8 mouse cellular contexts compared by ENCODE assay signal in the genomic region with DNA sequence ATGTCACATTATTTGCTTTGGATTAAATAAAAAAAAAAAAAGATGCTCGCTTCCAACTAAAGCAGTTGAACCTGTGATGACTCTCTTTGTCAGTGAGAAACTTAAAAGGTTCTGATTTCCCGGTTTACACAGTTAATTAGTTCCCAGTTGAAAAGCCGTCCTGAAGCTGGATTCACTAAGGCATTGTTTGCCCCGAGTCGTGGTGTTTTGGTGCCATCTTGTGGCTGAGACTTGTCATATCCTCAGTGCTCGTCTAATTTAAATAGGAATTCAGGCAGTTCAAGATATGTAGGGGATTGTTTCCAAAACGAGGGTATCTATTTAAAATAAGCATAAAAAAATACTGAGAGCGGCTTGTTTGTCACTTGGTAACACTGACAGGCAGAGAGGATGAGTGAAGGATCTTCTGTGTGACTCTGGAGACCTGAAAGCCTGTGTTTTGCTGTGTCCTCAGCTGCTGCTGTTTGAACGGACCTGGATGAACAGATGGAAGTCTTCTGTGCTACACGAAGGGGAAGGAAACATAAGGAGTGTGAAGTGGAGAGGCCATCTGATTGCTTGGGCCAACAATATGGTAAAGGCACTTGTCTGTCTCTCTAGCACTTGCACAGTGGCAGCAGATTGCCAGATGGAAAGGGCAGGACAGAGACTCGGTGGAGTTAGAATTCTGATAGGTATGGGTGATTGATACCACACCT.
DNase-seq lines count a peak whose midpoint lies in the region; ATAC-seq and TF ChIP-seq lines count a peak whose summit lies in the region.

No protein-coding gene starts in this region.

- H3K4me1 ChIP-seq in heart, adult 2 months (ENCODE audit: control insufficient read depth, insufficient read depth, low read length): no peaks in the 10 kb centered on the region
- H3K4me1 ChIP-seq in heart, embryonic 11.5 days (ENCODE audit: control insufficient read depth, insufficient read depth, low read length): no peaks in the 10 kb centered on the region
- no peaks in the 10 kb centered on the region for H3K4me1 ChIP-seq in forebrain, embryonic 12.5 days
- H3K4me1 ChIP-seq in hindbrain, postnatal 0 days (ENCODE audit: insufficient read depth, low read length): no peaks in the 10 kb centered on the region; the same call in 1 of the 2 replicates
- H3K4me1 ChIP-seq in midbrain, embryonic 10.5 days: no peaks in the 10 kb centered on the region

- H3K4me2 ChIP-seq in heart, embryonic 11.5 days: no peak overlapping the region
- 0 out of 2 replicates have a peak overlapping the region, but pooled peaks have one; percentile 4 for H3K4me2 ChIP-seq in forebrain, embryonic 12.5 days
- no peak overlapping the region for H3K4me2 ChIP-seq in hindbrain, postnatal 0 days (ENCODE audit: low read depth, low read length)

- H3K36me3 ChIP-seq in heart, adult 2 months (ENCODE audit: control insufficient read depth, insufficient read depth, low read length): no peaks in the 10 kb centered on the region
- H3K36me3 ChIP-seq in heart, embryonic 11.5 days (ENCODE audit: control insufficient read depth, insufficient read depth, low read length): no peaks in the 10 kb centered on the region
- H3K36me3 ChIP-seq in forebrain, embryonic 12.5 days (replicated peaks): peaks cover 9% of the 10 kb centered on the region; the same call in 1 of the 2 replicates
- H3K36me3 ChIP-seq in hindbrain, postnatal 0 days (ENCODE audit: insufficient read depth, low read length): no peaks in the 10 kb centered on the region; the same call in 1 of the 2 replicates
- H3K36me3 ChIP-seq in midbrain, embryonic 10.5 days: peaks cover 11% of the 10 kb centered on the region

- 22% methylated on average over 11 of the region's 11 CpGs for WGBS in heart, adult 2 months
- WGBS in heart, embryonic 11.5 days (ENCODE audit: insufficient replicate concordance): 21% methylated on average over 11 of the region's 11 CpGs
- WGBS in forebrain, embryonic 12.5 days: 18% methylated on average over 11 of the region's 11 CpGs
- WGBS in hindbrain, postnatal 0 days: 16% methylated on average over 11 of the region's 11 CpGs
- 26% methylated on average over 11 of the region's 11 CpGs for WGBS in midbrain, embryonic 10.5 days

- no peaks in the 10 kb centered on the region for H3K27me3 ChIP-seq in heart, adult 2 months (ENCODE audit: control insufficient read depth, insufficient read depth, low read length)
- H3K27me3 ChIP-seq in heart, embryonic 11.5 days (ENCODE audit: control insufficient read depth, insufficient read depth, low read length): no peaks in the 10 kb centered on the region
- no peaks in the 10 kb centered on the region for H3K27me3 ChIP-seq in forebrain, embryonic 12.5 days
- H3K27me3 ChIP-seq in hindbrain, postnatal 0 days (ENCODE audit: insufficient read depth, low read length): no peaks in the 10 kb centered on the region
- no peaks in the 10 kb centered on the region for H3K27me3 ChIP-seq in midbrain, embryonic 10.5 days (ENCODE audit: low read depth, poor library complexity, severe bottlenecking)

- ATAC-seq in heart, embryonic 11.5 days (replicated peaks; ENCODE audit: insufficient number of reproducible peaks, low FRiP score, low TSS enrichment): no peak
- ATAC-seq in forebrain, embryonic 12.5 days (ENCODE audit: low FRiP score): peak; percentile 91
- peak; percentile 89 for ATAC-seq in hindbrain, postnatal 0 days

- no peaks in the 10 kb centered on the region for H3K9me3 ChIP-seq in heart, embryonic 11.5 days (replicated peaks; ENCODE audit: control insufficient read depth, low read length)
- no peaks in the 10 kb centered on the region for H3K9me3 ChIP-seq in forebrain, embryonic 12.5 days
- H3K9me3 ChIP-seq in hindbrain, postnatal 0 days (ENCODE audit: low read length): no peaks in the 10 kb centered on the region
- H3K9me3 ChIP-seq in midbrain, embryonic 10.5 days (replicated peaks): no peaks in the 10 kb centered on the region

- TF ChIP-seq EP300 in heart, adult 2 months (IDR thresholded peaks at IDR 0.05; ENCODE audit: insufficient read depth, low read depth, low read length): peak; percentile 88; the same call in 1 of the 2 replicates

- intact Hi-C loops in heart, adult 2 months (cut with DNase I): loop anchor here (2.0 to 5.0 kb wide), 3 partner anchors 685 to 973 kb away; no protein-coding TSS in a partner anchor

- no peaks in the 10 kb centered on the region for H3K79me2 ChIP-seq in heart, adult 2 months (replicated peaks; ENCODE audit: control insufficient read depth, insufficient read depth, low read length)

- no peak for TF ChIP-seq POLR2A in heart, adult 2 months (IDR thresholded peaks at IDR 0.05; ENCODE audit: insufficient read depth, low read depth, low read length)

- H3K27ac ChIP-seq in heart, adult 2 months: no peak overlapping the region
- H3K27ac ChIP-seq in heart, embryonic 11.5 days (ENCODE audit: low read depth, low read length): no peak overlapping the region
- no peak overlapping the region for H3K27ac ChIP-seq in forebrain, embryonic 12.5 days
- no peak overlapping the region for H3K27ac ChIP-seq in hindbrain, postnatal 0 days
- 0 out of 2 replicates have a peak overlapping the region, but pooled peaks have one; percentile 1 for H3K27ac ChIP-seq in midbrain, embryonic 10.5 days (replicated peaks)

- no peak overlapping the region for H3K9ac ChIP-seq in heart, adult 2 months (ENCODE audit: low read depth, low read length)
- H3K9ac ChIP-seq in heart, embryonic 11.5 days (ENCODE audit: low read depth, low read length): no peak overlapping the region
- H3K9ac ChIP-seq in forebrain, embryonic 12.5 days: no peak overlapping the region
- H3K9ac ChIP-seq in hindbrain, postnatal 0 days (replicated peaks; ENCODE audit: low read length): 0 out of 2 replicates have a peak overlapping the region, but pooled peaks have one; percentile 33

- peak; percentile 82 for TF ChIP-seq CTCF in heart, adult 2 months (IDR thresholded peaks at IDR 0.05)
- peak; percentile 89 for TF ChIP-seq CTCF in hindbrain, postnatal 0 days (IDR thresholded peaks at IDR 0.05; ENCODE audit: low read depth)

- no peak overlapping the region for H3K4me3 ChIP-seq in heart, adult 2 months
- no peak overlapping the region for H3K4me3 ChIP-seq in heart, embryonic 11.5 days (ENCODE audit: low read depth, low read length)
- no peak overlapping the region for H3K4me3 ChIP-seq in forebrain, embryonic 12.5 days (replicated peaks)
- H3K4me3 ChIP-seq in hindbrain, postnatal 0 days (ENCODE audit: low read length): no peak overlapping the region
- no peak overlapping the region for H3K4me3 ChIP-seq in midbrain, embryonic 10.5 days

- DNase-seq in heart, adult 2 months: peak; percentile 32 to 55
- DNase-seq in c-Kit-positive CD71-positive TER-119-positive erythroid progenitor cells, embryonic 14.5 days (ENCODE audit: low spot score): peak; percentile 53
- DNase-seq in hindbrain, postnatal 0 days (ENCODE audit: low spot score): peak; percentile 93
- DNase-seq in layer of hippocampus, postnatal 25 days (ENCODE audit: extremely low spot score in 1 of 2, low spot score in 1 of 2): peak; percentile 57 to 64
- DNase-seq in midbrain, embryonic 10.5 days (ENCODE audit: low spot score): peak; percentile 77
- DNase-seq in skeletal muscle tissue, adult 2 months (ENCODE audit: low read depth, low spot score): peak; percentile 26

Comparison
In these comparisons a context has a peak if more than half of its experiments do, and no peak if none do; other contexts are left out.
1. DNase-seq: peak in every context shown above with its lines; median percentile 93 in hindbrain, postnatal 0 days; 77 in midbrain, embryonic 10.5 days; 60 in layer of hippocampus, postnatal 25 days; 53 in c-Kit-positive CD71-positive TER-119-positive erythroid progenitor cells, embryonic 14.5 days; 44 in heart, adult 2 months; 26 in skeletal muscle tissue, adult 2 months.